Mouse (Mus musculus) heart, embryonic 13.5 days (tissue): ENCODE measurements at regions not wholly inside any gene's neighbourhood (a gene's known extent, or its start where the extent isn't known, plus 50 kb on each side); places are given as distances from the start of the nearest gene placed in this dataset.
A peak's percentile ranks its signal among the peaks of the same experiment; 100 is the strongest.

ENCODE experiments used
- ATAC-seq: fragments of 200-750 bp; cut with Nextera tagmentation; 2 replicates; pipeline ENCODE4 v1.8.0; 2017; ENCODE audit warnings: moderate TSS enrichment; ENCODE audit not compliant: insufficient number of reproducible peaks, low FRiP score, low TSS enrichment; ENCODE audit errors: extremely low read depth
- H3K27ac ChIP-seq: fragments of 300-500 bp; sonication (generic); replicated peaks from 2 replicates; pipeline ENCODE4 v1.5.1; 2015; ENCODE audit warnings: moderate library complexity, mild to moderate bottlenecking, inconsistent platforms
- H3K27me3 ChIP-seq: fragments of 300-500 bp; sonication (generic); replicated peaks from 2 replicates; pipeline ENCODE4 v1.6.1; 2015; ENCODE audit warnings: mild to moderate bottlenecking, inconsistent platforms
- H3K36me3 ChIP-seq: fragments of 300-500 bp; sonication (generic); 2 replicates; pipeline ENCODE4 v1.6.1; 2015; ENCODE audit warnings: mild to moderate bottlenecking, inconsistent platforms
- H3K4me1 ChIP-seq: fragments of 300-500 bp; sonication (generic); 2 replicates; pipeline ENCODE4 v1.6.1; 2015; ENCODE audit warnings: inconsistent platforms
- H3K4me2 ChIP-seq: fragments of 300-500 bp; sonication (generic); 2 replicates; pipeline ENCODE4 v1.6.1; 2015; ENCODE audit warnings: inconsistent platforms, mild to moderate bottlenecking, moderate library complexity
- H3K4me3 ChIP-seq: fragments of 300-500 bp; sonication (generic); 2 replicates; pipeline ENCODE4 v1.5.1; 2015; ENCODE audit warnings: moderate library complexity, mild to moderate bottlenecking, inconsistent platforms
- H3K9ac ChIP-seq: fragments of 300-500 bp; sonication (generic); 2 replicates; pipeline ENCODE4 v1.6.1; 2015; ENCODE audit warnings: inconsistent platforms, mild to moderate bottlenecking, moderate library complexity
- H3K9me3 ChIP-seq: fragments of 300-500 bp; sonication (generic); 2 replicates; pipeline ENCODE4 v1.6.1; 2016; ENCODE audit warnings: inconsistent platforms
- WGBS: fragments of 180-500 bp; shearing (Covaris S2); methylation state at CpG from one replicate; pipeline ENCODE4 v1.1.7; 2015; ENCODE audit warnings: mixed read lengths; 5-methylcytosine and 5-hydroxymethylcytosine counted together

DNA sequence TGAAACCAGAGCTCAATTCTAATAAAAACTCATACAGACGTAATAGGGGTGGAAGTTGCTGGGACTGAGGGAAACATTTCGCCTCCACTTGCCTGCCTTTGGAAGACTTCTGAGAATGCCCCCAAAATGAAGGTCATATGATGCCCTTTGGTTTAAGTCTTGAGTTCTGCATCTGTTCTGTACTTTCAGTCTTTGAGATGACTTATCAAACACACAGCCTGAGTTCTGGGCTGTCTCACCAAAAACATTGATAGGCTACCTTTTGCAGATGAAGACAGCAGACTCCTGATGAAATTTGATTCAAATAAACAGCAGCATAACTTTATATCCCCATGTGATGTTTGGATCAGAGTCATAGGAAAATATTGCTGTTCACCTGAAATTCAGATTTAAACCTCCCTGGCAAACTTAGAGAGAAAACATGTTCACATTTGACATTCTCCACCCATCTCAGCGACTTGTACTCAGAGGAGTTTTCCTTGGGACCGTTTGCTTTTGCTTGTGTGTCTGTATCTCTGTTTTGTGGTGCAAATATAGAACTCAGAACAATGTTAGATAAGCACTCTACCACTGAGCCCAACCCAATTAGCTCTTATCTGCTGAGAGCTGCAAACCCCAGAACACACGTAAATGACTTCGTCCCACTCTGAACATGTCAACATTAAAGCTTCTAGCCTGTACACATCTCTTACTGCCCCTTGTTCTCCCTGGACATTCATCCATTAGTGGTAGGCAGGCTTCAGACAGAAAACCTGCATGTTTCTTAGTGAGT is 77.1 kb downstream of the Zfp36l1 start:
- Histone ChIP-seq H3K4me3 (no peak overlapping the region), H3K36me3 (no peaks in the 10 kb centered on the region), H3K4me1 (peaks cover 38% of the 10 kb centered on the region), H3K4me2 (no peak overlapping the region; the same call in 1 of the 2 replicates), H3K27ac (peak overlapping the region; percentile 56), H3K9ac (no peak overlapping the region), H3K9me3 (no peaks in the 10 kb centered on the region), H3K27me3 (no peaks in the 10 kb centered on the region)
- 32% methylated on average over 6 of the region's 6 CpGs for WGBS
- no peak for ATAC-seq

DNA sequence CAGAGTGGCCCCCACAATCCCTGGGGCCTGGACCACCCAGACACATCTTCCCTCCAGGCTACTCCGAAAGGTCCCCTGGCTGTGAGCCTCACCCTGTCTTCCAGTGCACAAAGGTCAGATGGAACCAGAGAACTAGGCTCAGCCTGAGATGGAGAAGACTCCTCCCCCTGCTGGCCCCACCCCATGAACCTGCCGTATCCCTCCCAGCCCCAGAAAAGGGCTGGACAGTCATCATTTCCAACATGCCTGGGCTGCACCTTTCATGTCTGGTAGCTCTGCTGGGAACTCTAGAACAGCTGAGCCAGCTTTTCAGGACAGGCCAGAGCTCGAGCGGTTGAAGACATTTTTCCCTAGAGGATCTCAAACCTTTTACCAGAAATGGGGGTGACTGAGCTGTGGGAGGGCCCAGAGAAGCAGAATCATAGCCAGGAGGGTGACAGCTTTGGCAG is 77.8 kb downstream of the Zfp36l1 start:
- no peak overlapping the region for H3K4me2 ChIP-seq
- ATAC-seq: no peak
- H3K4me3 ChIP-seq: no peak overlapping the region
- H3K27me3 ChIP-seq: no peaks in the 10 kb centered on the region
- no peaks in the 10 kb centered on the region for H3K9me3 ChIP-seq
- peak overlapping the region; percentile 15; the same call in 1 of the 2 replicates for H3K9ac ChIP-seq
- no peaks in the 10 kb centered on the region for H3K36me3 ChIP-seq
- 45% methylated on average over 4 of the region's 4 CpGs for WGBS
- H3K27ac ChIP-seq: peak overlapping the region; percentile 56; the same call in 1 of the 2 replicates
- H3K4me1 ChIP-seq: peaks cover 38% of the 10 kb centered on the region

GRCm38 (mm10) chr12:80034100-80034499 is 78.7 kb downstream of the Zfp36l1 start:
- H3K4me1 ChIP-seq: peaks cover 33% of the 10 kb centered on the region
- no peak overlapping the region for H3K9ac ChIP-seq
- no peaks in the 10 kb centered on the region for H3K36me3 ChIP-seq
- no peaks in the 10 kb centered on the region for H3K9me3 ChIP-seq
- no peak overlapping the region for H3K27ac ChIP-seq
- no peaks in the 10 kb centered on the region for H3K27me3 ChIP-seq
- no peak for ATAC-seq
- WGBS: 85% methylated on average over 5 of the region's 5 CpGs
- H3K4me3 ChIP-seq: no peak overlapping the region
- H3K4me2 ChIP-seq: no peak overlapping the region

DNA sequence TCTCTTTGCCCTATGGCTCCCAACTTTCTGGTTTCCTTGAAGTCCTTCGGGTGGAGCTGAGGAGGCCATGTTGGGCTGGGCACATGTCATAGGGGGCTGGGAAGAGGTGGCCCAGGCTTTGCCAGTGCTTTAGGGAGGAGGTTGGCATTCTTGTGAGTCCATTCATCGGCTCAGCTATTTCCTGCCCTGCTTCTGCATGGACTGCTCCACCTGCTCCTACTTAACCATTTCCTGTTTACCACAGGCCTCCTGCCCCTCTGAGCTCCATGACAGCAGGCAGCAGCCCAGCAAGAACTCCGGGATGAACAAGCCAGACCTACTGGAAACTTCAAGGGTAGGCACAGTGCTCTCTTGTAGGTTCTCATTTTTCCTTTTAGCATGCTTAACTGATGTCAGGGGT is 80.3 kb downstream of the Zfp36l1 start:
- no peak overlapping the region for H3K27ac ChIP-seq
- H3K9me3 ChIP-seq: peaks cover under 1% of the 10 kb centered on the region; the same call in 1 of the 2 replicates
- no peaks in the 10 kb centered on the region for H3K27me3 ChIP-seq
- ATAC-seq: no peak
- no peaks in the 10 kb centered on the region for H3K36me3 ChIP-seq
- 54% methylated on average over 3 of the region's 3 CpGs for WGBS
- H3K9ac ChIP-seq: no peak overlapping the region
- H3K4me3 ChIP-seq: no peak overlapping the region
- H3K4me1 ChIP-seq: peaks cover 29% of the 10 kb centered on the region
- no peak overlapping the region for H3K4me2 ChIP-seq

DNA sequence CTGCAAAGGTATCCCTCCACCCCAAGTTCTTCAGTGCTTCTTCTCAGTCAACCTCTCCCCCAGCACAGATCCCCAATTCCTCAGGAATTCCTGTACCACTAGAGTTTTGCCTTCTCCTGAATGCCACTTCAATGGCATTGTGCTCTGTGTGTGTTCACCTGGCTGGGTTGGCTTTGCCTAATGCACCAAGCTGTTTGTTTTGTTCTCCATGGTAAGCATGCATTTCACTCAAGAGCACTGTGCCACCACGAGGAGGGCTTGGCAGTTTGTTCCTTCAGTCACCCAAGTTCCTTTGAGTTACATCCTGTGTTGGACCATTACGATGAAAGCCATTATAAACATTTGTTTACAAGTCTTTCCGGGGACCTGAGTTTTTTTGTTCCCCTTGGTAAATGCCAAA is 84.5 kb downstream of the Zfp36l1 start:
- Histone ChIP-seq H3K9ac (no peak overlapping the region), H3K27me3 (no peaks in the 10 kb centered on the region), H3K27ac (no peak overlapping the region), H3K4me1 (peaks cover 17% of the 10 kb centered on the region), H3K36me3 (no peaks in the 10 kb centered on the region), H3K4me3 (no peak overlapping the region), H3K4me2 (no peak overlapping the region), H3K9me3 (peaks cover 5% of the 10 kb centered on the region; the same call in 1 of the 2 replicates)
- no peak for ATAC-seq
- WGBS: 74% methylated on average over 3 of the region's 3 CpGs

GRCm38 (mm10) chr12:80023107-80024078 is 89.4 kb downstream of the Zfp36l1 start:
- no peak for ATAC-seq
- Histone ChIP-seq H3K27me3 (no peaks in the 10 kb centered on the region), H3K4me2 (peak overlapping the region; percentile 42), H3K9me3 (peaks cover 5% of the 10 kb centered on the region; the same call in 1 of the 2 replicates), H3K36me3 (no peaks in the 10 kb centered on the region), H3K4me3 (no peak overlapping the region), H3K4me1 (peaks cover 44% of the 10 kb centered on the region), H3K9ac (peak overlapping the region; percentile 66), H3K27ac (peak overlapping the region; percentile 48)
- 29% methylated on average over 18 of the region's 18 CpGs for WGBS

GRCm38 (mm10) chr12:80022181-80023106 is 90.4 kb downstream of the Zfp36l1 start:
- peaks cover 54% of the 10 kb centered on the region for H3K4me1 ChIP-seq
- ATAC-seq: no peak
- peak overlapping the region; percentile 66 for H3K9ac ChIP-seq
- peak overlapping the region; percentile 42 for H3K4me2 ChIP-seq
- H3K36me3 ChIP-seq: no peaks in the 10 kb centered on the region
- 19% methylated on average over 18 of the region's 18 CpGs for WGBS
- H3K27ac ChIP-seq: peak overlapping the region; percentile 48; the same call in 1 of the 2 replicates
- H3K9me3 ChIP-seq: peaks cover 4% of the 10 kb centered on the region; the same call in 1 of the 2 replicates
- H3K27me3 ChIP-seq: no peaks in the 10 kb centered on the region
- H3K4me3 ChIP-seq: no peak overlapping the region

- peaks cover 66% of the 10 kb centered on the region for H3K4me1 ChIP-seq
- H3K27ac ChIP-seq: 0 out of 2 replicates have a peak overlapping the region, but pooled peaks have one; percentile 24
- peak overlapping the region; percentile 65; the same call in 1 of the 2 replicates for H3K9ac ChIP-seq
- H3K9me3 ChIP-seq: no peaks in the 10 kb centered on the region
- no peak overlapping the region for H3K4me2 ChIP-seq
- 35% methylated on average over 6 of the region's 6 CpGs for WGBS
- no peak for ATAC-seq
- H3K27me3 ChIP-seq: no peaks in the 10 kb centered on the region
- H3K4me3 ChIP-seq: no peak overlapping the region
- no peaks in the 10 kb centered on the region for H3K36me3 ChIP-seq
Measured at GRCm38 (mm10) chr12:80021030-80021473, 91.8 kb downstream of the Zfp36l1 start.

DNA sequence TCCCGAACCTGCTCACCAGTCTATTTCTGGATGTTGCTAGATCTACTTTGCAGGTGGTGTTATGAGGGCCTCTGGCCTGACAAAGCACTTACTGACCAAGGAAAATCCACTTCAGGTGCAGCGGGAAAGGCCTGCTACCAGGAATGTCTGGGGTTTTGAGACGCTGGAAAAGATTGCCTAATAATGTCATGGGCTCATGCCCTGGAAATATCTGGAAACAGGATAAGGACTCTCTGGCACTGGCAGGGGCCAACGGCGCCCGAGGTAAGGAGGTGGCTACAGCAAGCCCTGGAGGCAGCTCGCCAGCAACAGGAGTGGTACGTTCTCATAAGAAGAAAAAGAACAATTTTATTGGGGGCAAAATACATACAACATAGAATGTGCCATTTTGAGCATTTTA is 94.7 kb downstream of the Zfp36l1 start:
- Histone ChIP-seq H3K4me2 (no peak overlapping the region), H3K36me3 (no peaks in the 10 kb centered on the region), H3K4me1 (peaks cover 75% of the 10 kb centered on the region), H3K9ac (peak overlapping the region; percentile 44), H3K27me3 (no peaks in the 10 kb centered on the region), H3K27ac (peak overlapping the region; percentile 60), H3K9me3 (no peaks in the 10 kb centered on the region), H3K4me3 (no peak overlapping the region)
- ATAC-seq: no peak
- WGBS: 50% methylated on average over 8 of the region's 8 CpGs

- Histone ChIP-seq H3K27me3 (no peaks in the 10 kb centered on the region), H3K9ac (no peak overlapping the region; the same call in 1 of the 2 replicates), H3K9me3 (no peaks in the 10 kb centered on the region), H3K4me2 (no peak overlapping the region), H3K27ac (peak overlapping the region; percentile 60), H3K4me1 (peaks cover 74% of the 10 kb centered on the region), H3K36me3 (no peaks in the 10 kb centered on the region), H3K4me3 (no peak overlapping the region)
- 61% methylated on average over 8 of the region's 8 CpGs for WGBS
- no peak for ATAC-seq
Measured at GRCm38 (mm10) chr12:80017376-80017929, 95.4 kb downstream of the Zfp36l1 start.
